Mouse (Mus musculus) G1E (cell line): ENCODE results near the gene Cradd.

Experiments used
- CTCF ChIP-seq: IDR thresholded peaks from 2 replicates; pipeline ENCODE4 v1.5.1; 2012; ENCODE audit warnings: low read depth, low read length, inconsistent platforms, mixed read lengths
- GATA1 ChIP-seq: IDR thresholded peaks from 2 replicates; pipeline ENCODE4 v1.6.1; 2012; ENCODE audit warnings: borderline replicate concordance, low read length, inconsistent platforms, mixed read lengths
- POLR2AphosphoS5 ChIP-seq: IDR thresholded peaks from 2 replicates; pipeline ENCODE4 v1.6.1; 2012; ENCODE audit warnings: low read depth, low read length, inconsistent platforms; ENCODE audit not compliant: insufficient replicate concordance
- TAL1 ChIP-seq: conservative IDR thresholded peaks from 2 replicates; pipeline ENCODE4 v1.6.1; 2012; ENCODE audit warnings: low read depth, low read length, inconsistent platforms, mixed read lengths

GRCm38 (mm10) chr10:95293261-95293660 is 30.7 kb downstream of the Cradd start:
- TF ChIP-seq CTCF (no peak), POLR2AphosphoS5 (no peak), TAL1 (no peak), GATA1 (no peak)
